Mouse (Mus musculus): Measurements from ENCODE around the gene Kalrn. TPM values are rescaled to one million over a fixed set of nuclear protein-coding genes. Genes with fewer than 3 reads are reported as not detected.

Kalrn gene
- total RNA-seq, 2 experiments from 2014 or later: 7.2 to 10.4 TPM

DNA sequence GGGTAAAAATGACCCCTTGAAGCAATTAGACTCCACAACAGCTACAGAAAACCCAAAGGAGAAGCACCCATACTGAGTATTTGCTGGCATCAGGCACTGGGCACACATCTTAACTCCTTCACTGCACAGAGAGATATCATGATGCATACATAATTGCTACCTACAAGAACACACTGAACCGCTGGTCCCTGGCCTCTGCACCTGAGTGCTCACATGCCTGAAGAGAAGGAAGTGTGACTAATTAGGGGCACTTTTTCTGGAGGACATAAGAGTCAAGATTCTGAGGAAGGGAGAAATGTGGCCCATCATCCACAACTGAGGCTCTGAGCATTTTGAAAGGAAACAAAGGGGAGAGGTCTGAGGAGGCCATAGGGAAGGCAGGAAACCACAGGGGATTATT is 65.2 kb downstream of the Kalrn start:
- no peak for DNase-seq (ENCODE audit: low spot score in 2 of 2)

DNA sequence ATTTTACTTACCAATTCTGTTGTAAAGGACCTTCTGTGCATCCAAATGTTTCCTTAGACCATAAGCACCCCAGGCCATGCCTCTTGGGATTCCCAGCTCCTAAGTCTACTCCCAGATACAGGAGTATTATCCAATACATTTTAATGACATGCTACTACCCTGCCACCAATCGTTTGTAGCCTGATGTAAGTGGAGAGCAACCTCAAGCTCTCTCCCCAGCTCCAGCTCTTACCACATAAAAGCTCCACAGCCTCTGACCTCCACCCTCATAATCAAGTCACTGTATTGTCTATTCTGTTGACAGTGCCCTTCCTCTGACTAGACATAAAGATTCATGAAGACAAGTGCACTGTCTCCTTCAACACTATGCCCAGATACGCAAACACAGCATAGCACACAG is 67.3 kb downstream of the Kalrn start:
- DNase-seq (ENCODE audit: low spot score in 2 of 2): no peak

DNA sequence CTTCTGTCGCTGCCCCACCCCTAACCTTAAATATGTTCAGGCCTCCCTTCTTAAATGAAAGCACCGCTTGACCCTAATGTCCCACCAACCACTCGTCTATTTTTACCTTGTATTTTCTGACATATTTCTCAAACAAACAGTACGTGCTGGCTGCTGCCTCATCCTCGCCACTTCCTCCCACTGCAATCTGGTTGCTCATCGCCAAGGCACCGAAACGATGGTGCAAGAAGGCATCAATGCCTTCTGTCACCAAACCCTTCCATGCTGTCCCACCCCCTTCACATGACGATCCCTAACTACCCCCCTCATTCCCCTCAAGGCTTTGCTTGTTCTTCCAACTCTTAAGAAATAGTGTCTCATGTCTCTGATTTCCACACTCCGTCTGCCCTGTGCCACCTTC is 69.1 kb downstream of the Kalrn start:
- DNase-seq (ENCODE audit: low spot score in 2 of 2): no peak

DNA sequence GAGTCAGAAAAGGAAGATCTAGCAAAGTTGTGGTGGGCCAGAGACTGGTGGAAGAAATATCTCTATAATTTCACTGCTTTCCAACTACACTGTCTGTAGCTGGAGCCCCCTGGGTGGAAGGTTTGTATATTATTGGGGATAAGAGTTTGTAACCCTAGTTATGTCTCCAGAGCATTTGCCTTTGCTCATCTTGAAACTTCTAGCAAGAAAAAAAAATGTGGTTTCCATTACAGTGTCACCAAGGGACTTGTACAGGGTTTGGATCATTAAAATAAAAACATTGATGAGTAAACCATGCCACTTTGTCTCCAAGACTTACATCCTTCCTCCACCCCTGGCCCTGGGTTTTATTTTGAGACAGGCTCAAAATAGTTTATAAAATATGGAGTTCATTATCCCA is 71.2 kb downstream of the Kalrn start:
- DNase-seq (ENCODE audit: low spot score in 2 of 2): no peak

DNA sequence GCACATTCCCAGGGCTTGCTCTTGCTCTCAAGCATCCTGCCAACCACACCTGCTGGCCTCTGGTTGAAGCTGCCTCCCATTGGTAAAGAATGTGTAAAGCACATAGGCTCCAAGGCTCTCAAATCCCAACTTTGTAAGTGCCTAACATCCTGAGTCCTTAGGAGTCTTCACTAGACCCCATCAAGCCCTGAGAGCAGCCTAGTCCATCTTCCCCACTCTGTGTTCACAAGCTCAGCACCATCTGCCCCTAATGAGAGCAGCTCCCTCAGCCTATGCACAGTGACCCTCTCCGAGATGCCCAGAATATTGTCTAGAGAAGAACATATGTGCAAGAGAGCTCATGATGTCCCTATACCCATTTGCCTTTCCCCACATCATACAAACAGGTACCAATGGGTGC is 78.6 kb downstream of the Kalrn start:
- DNase-seq (ENCODE audit: low spot score in 2 of 2): no peak

DNA sequence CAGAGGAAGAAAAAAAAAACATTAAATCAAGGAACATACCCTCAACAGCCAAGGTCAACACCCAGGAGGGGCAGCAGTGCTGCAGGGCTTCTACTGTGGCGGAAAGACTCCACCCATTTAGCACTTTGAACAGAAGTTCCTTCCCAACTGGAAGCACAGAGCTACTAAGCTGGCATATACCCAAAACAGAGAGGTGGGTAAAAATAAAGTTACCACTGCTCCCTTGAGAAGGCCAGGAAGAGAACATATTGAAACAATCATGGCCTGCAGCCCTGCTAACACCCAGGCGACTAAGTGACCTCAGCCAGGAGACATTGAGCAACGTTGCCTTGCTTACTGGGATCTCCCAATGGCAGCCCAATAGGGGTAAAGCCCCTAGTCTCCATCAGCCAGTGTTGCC is 79.4 kb downstream of the Kalrn start:
- DNase-seq (ENCODE audit: low spot score in 2 of 2): no peak

DNA sequence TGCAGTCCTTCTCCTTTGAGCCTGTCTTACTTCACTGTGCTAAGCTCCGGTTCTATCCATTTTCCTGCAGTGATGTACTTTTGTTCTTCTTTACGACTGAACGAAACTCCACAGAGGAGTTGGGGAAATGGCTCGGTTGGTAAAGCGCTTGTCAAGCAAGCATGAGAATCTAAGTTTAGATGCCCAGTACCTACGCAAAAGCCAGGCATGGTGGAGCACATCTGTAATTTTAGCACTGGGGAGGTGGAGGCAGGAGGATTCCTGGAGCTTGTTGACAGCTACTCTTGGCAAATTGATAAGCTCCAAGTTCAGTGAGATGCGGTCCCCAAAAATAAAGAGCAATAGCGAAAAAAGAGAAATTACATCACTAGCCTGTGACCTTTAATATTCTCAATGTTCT is 82.1 kb downstream of the Kalrn start:
- no peak for DNase-seq (ENCODE audit: low spot score in 2 of 2)

DNA sequence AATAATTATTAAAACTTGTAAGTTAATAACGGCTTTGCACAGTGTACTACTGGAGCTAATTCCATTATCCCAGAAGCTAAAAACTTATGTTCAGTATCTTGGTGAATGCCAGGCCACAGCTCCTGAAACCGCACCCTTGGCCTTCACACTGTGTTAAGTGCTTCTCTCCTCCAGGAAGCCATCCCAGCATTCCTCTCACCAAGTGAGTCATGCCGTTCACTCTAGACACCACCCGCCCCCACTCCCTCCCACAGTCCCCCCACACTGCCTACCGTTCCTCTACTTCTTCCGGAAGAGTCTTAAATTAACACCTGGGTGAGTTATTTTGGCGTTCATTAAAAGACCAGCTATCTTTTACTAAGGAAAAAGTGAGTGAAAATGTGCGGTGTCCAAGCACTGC is 82.8 kb downstream of the Kalrn start:
- no peak for DNase-seq (ENCODE audit: low spot score in 2 of 2)

DNA sequence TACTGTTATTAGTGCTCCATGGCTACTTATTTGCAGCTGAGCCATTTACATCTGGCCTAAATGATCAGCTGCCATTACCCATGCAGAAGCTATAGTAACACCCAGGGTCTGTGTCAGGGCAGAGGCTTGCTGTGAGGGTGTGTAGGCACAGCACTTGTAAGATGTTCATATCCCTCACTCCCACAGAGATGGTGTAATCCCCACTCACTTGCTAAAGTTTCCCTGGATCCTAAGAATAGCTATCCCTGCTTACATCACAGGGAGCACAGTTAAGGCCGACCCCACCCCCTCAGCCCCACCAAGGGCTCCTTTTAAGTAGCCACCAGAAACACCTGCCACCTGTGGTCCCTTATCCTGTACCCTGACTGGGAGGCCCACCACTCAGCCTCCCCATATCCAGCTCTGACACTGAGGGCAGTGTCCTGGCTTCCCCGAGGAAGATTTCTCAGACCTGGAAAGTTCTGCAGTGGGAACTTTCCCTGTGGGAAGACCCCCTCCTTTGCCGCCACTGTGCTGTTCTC is 83.5 kb downstream of the Kalrn start:
- no peak for DNase-seq (ENCODE audit: low spot score in 2 of 2)

DNA sequence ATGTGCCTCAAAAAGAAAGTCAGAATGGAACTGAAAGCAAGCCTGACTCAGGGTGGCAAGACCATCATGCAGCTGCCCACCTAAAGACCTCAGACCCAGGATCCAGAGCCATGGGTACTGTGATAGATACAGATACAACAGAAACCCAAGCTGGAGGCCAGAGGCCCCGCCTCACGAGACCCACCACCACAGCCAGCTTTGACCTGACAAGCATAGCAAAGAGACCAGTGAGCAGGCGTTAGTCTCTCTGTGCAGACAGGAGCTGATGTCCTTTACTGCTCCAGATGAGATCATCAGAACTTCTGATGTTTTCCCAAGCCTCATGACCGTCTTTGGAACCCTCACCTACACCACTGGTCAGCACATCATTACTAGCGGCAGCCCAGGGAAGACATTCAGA is 85.5 kb downstream of the Kalrn start:
- DNase-seq (ENCODE audit: low spot score in 2 of 2): no peak

DNA sequence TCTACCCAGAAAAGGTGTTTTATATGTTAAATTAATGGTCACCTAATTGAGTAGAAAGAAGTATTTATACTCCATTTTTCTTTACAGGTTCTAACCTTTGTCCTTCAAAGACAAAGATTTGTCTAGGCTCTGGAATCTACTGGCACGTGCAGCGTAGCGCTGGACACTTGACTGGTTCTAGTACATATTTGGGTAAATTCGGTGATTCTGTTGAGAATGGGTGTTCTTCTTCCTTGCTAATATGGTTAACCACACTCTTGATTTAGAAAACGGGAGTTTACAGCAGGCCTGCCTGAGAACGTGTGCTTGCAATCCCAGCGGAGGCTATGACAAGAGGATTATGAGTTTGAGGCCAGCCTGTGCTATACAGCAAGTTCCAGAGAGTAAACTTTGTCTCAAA is 86.1 kb downstream of the Kalrn start:
- DNase-seq (ENCODE audit: low spot score in 2 of 2): no peak

DNA sequence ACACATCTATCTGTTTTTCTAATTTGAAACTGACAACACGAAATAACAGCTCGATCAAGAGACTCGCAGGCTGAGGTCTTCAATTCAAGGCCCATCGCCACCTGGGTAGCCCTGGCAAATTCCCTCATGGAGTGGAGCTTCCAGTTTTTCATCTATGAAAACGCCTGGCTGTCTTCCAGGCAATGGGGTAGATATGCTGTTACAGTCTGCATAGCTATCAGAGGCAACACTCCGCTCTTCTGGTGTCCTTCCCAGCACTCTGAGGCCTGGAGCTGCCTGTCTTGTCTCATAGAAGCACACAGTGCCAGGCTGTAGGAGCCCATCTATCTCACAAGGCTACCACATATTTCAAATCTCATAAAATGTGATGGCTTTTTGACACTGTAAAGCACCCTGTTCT is 87.8 kb downstream of the Kalrn start:
- DNase-seq (ENCODE audit: low spot score in 2 of 2): no peak

DNA sequence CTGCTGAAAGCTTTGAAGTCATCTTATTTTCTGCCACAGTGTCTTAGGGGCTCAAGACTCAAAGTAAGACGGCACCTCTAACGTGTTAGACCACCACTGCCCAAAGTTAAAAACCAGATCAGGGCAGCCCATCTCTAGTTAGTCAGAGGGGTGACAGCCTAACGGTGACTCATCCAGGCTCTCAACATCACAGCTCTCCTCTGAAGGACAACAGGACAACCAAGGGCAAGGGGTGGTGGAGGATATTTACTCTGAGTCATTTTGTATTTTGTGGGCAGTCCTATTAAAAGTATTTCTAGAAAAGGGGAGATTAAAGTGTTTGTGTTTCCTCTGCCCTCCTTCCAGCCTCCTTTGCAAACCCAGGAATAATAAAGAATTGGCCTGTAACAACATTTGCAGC is 88.4 kb downstream of the Kalrn start:
- DNase-seq (ENCODE audit: low spot score in 2 of 2): no peak

DNA sequence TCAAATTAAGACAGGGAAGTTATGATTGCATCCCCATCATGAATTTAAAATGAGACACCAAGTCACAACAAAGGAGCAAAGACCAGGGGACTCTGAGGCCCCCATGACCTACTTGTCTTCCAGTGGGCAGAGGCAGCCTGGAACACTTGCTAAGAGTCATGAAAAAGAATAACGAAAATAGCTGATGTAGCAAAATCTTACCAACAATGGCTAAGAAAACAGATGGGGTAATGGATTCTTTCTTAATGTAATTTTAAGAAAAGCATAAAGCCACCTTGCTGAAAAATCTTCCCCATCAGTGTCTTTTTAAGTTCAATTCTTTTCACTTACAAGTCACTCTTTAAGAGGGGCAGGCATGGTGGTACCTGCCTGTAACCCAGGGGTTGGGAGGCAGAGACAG is 89.1 kb downstream of the Kalrn start:
- DNase-seq (ENCODE audit: low spot score in 2 of 2): no peak

DNA sequence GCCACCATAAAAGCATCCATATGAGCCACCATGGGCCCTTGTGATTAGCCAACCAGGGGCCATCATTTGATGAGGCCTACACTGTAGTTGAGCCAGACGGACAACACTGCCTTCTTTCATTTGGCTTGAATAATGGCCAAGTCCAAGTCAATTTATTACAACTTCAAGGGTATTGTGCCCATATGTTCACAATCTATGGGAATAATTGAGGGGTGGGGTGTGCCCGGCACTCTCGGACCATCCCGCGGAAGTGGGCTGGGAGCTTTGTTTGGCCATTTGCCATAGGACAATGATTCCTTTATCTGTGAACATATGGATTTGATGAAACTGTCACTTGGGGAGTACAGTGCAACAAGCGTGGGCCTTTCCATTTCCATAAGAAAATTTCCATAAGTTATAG is 89.6 kb downstream of the Kalrn start:
- no peak for DNase-seq (ENCODE audit: low spot score in 2 of 2)

DNA sequence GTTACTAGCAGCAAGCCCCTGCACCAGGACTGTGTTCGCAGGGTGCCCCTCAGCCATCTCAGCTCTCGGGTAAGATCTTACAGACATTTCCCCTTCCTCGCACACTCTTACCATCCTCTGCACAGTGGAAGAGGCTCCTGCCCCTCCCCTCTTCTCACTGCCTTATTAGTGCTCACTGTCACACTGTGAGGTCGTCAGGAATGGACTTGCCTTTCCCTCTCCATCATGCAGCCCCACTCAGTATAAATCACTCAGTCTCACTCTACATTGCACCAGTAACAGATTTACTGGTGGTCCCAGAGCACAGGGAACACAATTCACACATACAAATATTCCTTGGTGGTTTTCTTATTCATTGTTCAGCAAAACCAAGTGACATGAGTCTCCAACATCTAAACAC is 98.6 kb downstream of the Kalrn start:
- DNase-seq (ENCODE audit: low spot score in 2 of 2): no peak

DNA sequence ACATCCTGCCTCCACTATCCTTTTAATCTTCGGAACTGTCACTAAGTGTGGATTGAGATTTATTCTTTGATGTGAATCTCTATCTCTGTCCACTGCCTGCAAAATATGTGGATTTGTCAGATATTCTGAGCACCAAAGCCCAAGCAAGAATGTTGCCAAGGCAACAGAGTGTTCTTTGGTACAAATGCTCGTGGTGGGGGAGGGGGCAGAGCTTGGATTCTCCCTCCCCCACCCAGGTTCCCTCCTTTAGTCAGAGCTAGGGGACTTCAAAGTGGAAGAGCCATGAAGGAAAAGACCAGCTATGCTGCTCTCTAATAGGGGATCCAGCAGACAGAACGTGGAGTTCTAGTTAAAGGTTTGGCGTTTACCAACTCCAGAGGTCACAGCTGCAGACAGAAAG is 99.4 kb downstream of the Kalrn start:
- no peak for DNase-seq (ENCODE audit: low spot score in 2 of 2)

DNA sequence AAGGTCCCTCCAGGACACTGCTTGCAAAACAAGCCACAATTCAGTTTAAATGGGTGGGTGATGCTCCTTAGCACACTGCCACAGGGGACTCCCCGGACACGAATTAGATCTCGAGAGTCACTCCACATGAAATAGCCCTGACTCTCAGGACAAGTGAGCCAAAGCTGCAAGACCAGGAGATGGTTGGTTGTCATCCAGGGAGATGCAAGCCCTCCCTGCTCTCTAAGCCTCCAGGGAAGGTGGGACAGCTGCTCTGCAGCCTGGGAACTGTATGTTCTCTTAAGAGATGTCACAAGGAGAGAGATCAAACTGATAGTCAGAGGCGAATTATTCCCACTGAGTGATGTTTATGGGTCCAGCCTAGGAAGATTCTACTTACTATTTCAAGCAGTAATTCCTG is 101.9 kb downstream of the Kalrn start:
- DNase-seq (ENCODE audit: low spot score in 2 of 2): no peak

DNA sequence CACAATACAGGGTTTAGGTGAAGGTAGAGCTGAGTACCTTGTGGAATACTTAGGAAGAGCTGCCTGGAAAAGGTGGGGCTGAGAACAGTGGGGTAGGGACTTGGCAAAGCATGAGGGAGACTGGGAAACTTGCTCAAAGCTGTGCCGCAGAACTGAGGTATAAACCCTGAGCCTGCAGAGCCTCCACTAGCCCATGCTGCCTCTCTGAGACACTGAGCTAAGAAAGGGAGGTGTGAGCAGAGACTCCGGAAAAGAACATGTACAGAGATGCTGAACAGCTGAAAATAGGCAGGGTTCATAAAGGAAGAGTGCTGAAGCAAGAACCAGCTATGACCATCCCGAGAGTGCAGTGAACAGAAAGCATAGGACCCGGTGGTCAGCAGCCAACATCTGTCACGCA is 103.0 kb downstream of the Kalrn start:
- DNase-seq (ENCODE audit: low spot score in 2 of 2): no peak

DNA sequence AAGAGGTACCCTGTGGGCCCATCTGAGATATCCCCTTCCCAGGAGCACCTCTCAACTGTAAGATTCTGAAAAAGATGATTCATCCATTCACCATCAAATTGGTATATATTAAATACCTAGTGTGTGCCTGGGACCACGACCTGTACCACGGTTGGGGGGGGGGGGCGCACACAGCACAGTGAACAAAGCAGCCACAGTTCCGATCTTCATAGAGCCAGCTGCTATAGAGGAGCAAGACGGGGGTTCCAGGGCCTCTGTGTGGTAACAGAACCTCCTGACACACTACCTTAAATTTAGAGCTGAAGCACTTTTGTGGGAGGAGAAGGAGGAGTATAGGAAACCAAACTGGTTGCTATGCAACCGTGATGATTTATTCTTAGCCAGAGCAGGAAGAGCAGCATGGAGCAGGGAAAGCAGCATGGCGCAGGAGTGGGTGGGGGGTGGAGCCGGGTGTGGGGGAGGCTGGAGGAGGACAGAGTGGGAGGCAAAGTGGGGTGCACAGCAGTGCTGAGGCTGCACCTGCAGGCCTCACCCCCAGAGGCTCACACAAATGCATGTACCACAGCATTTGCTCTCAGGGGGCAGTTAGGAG is 104.0 kb downstream of the Kalrn start:
- DNase-seq (ENCODE audit: low spot score in 2 of 2): no peak

DNA sequence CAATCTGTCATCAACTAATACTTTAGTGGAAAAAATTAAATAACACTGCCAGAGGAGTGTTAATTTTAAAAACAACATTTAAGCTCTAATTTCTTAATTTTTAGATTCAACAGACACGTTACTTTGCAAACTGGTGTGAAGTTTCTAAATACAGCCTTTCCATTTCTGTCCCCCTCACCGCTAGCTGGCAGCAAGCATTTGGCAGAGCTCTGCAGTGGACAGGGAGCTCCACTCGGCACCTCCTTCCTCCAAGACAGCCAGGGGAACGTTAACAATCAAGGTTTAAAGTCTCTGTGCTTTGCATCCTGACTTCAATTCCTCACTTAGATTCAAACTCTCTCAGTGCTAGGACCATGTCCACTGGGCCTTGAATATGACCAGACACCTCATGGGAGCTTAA is 106.7 kb downstream of the Kalrn start:
- DNase-seq (ENCODE audit: low spot score in 2 of 2): no peak

DNA sequence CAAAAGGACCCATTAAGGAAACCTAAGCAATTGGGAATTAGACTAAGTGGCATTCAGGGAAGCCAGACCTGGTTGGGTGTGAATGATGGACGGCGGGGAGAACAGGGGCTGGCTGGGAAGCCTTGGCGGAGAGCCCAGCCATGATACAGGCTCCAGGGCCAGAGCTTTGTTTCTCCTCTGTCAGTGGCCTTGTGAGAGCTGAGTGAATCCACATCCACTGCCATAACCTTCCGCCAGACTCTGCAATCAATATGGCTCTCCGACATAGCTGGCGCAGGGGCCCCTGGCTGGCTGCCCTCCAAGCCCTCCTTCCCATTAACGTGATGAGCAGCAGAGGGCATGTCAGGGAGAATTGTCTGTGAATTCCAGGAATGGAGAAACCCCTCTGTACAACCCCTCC is 117.0 kb downstream of the Kalrn start:
- DNase-seq (ENCODE audit: low spot score in 2 of 2): peak in 1 of 2 experiments; percentile 42

DNA sequence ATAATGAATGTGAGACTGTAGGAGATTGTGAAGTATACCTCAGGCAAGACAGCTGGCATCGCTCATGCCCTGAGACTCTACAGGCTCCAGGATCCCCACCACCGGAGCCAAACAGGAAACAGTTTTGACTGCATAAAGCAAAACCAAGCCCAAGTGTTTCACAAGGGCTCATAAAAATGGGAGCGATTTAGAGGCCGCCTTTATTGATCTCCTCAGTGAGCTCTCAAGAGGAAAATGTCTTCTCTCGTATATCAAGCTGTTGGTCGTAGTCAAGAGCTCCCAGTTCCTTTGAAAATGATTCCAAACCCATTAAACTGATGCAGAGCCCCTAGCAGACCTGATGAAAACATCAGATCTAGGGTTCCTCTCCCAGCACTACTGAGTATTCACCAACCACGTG is 127.7 kb downstream of the Kalrn start:
- no peak for DNase-seq (ENCODE audit: low spot score in 2 of 2)

DNA sequence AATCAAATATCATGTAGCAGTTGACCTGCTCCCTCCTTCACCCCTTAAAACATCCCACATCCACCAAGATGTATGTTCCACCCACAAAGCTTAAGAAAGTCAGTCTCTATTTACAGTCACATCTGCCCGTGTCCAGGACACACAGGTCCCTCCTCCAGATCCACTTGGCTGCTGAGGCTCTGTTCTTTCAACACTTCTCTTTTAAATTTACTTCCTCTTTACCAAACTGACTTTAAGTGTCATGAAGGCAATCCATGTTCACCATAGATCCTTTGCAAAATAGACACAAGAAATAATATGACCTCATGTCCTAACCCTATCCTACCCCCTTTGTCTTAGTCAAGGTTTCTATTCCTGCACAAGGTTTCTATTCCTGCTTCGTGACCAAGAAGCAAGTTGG is 131.6 kb downstream of the Kalrn start:
- no peak for DNase-seq (ENCODE audit: low spot score in 2 of 2)
